Mouse (Mus musculus) olfactory bulb, adult 2 months (tissue): ENCODE measurements at regions not wholly inside any gene's neighbourhood (a gene's known extent, or its start where the extent isn't known, plus 50 kb on each side); places are given as distances from the start of the nearest gene placed in this dataset.

ENCODE experiments used
- H3K27ac ChIP-seq: fragments of 200-500 bp; 2 replicates; pipeline ENCODE4 v1.5.1; 2012; ENCODE audit warnings: low read depth, low read length; ENCODE audit not compliant: insufficient read depth
- H3K4me1 ChIP-seq: fragments of 200-500 bp; 2 replicates; pipeline ENCODE4 v1.6.1; 2012; ENCODE audit warnings: low read length; ENCODE audit not compliant: control insufficient read depth, insufficient read depth
- H3K4me3 ChIP-seq: fragments of 200-500 bp; 2 replicates; pipeline ENCODE4 v1.5.1; 2012; ENCODE audit warnings: mild to moderate bottlenecking, low read depth, low read length, moderate library complexity; ENCODE audit not compliant: insufficient read depth
- CTCF ChIP-seq: fragments of 200-500 bp; IDR thresholded peaks from 2 replicates; pipeline ENCODE4 v1.5.1; 2012; ENCODE audit warnings: low read depth, mild to moderate bottlenecking, low read length, moderate library complexity; ENCODE audit not compliant: insufficient read depth
- POLR2A ChIP-seq: fragments of 200-500 bp; IDR thresholded peaks from 2 replicates; pipeline ENCODE4 v1.6.1; 2012; ENCODE audit warnings: mild to moderate bottlenecking, low read depth, low read length, moderate library complexity; ENCODE audit not compliant: insufficient read depth
- WGBS: fragments of 180-500 bp; shearing (Covaris S2); methylation state at CpG from one replicate; pipeline ENCODE4 v1.1.7; 2018; 5-methylcytosine and 5-hydroxymethylcytosine counted together

DNA sequence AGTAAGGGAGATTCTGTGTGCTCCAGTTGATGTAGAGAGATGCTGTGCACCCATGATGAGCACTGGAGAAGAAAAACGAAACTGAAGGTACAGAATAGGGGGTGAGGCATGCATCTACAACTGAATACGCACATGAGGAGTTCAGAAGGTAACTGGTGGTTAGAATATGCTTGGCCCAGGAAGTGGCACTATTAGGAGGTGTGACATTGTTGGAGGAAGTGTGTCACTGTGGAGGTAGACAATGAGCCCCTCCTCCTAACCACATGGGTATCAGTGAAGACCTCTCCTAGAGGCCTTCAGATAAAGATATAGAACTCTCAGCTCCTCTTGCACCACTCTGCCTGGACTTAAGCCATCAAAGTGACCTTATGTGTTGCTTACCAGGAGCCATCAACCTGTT lies 243.9 kb downstream of the En1 start:
- Histone ChIP-seq H3K27ac (no peak overlapping the region), H3K4me3 (no peak overlapping the region), H3K4me1 (no peaks in the 10 kb centered on the region)
- WGBS: 84% methylated on average over 2 of the region's 2 CpGs
- TF ChIP-seq CTCF: no peak
- TF ChIP-seq POLR2A: no peak

- no peak for TF ChIP-seq POLR2A
- TF ChIP-seq CTCF: no peak
- H3K27ac ChIP-seq: no peak overlapping the region
- no peaks in the 10 kb centered on the region for H3K4me1 ChIP-seq
- no peak overlapping the region for H3K4me3 ChIP-seq
- WGBS: 43% methylated on average over 6 of the region's 6 CpGs
Measured at GRCm38 (mm10) chr1:120851860-120852503, 249.8 kb downstream of the En1 start.

DNA sequence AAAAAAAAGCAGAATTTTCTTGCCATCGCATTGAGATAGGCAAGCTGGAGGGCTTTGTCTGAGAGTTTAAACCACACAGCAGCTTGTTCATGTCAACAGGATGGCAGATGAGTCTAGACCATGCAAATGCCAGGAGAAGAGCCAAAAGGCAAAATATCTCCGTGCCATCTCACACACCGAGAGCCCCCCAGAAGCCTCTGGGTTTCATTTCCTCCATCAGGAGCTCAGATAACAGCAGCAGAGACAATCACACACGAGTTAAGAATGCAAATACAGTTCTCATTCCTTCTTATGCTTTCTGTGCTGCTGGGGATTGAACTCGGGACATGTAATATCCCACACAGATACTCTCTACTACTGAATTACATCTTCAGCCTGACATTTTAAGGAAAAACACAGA lies 255.3 kb downstream of the En1 start:
- WGBS: 80% methylated on average over 5 of the region's 5 CpGs
- H3K27ac ChIP-seq: no peak overlapping the region
- no peak for TF ChIP-seq POLR2A
- no peak for TF ChIP-seq CTCF
- H3K4me3 ChIP-seq: no peak overlapping the region
- no peaks in the 10 kb centered on the region for H3K4me1 ChIP-seq

GRCm38 (mm10) chr1:120859546-120859945 lies 257.3 kb downstream of the En1 start:
- Histone ChIP-seq H3K4me1 (no peaks in the 10 kb centered on the region), H3K27ac (no peak overlapping the region), H3K4me3 (no peak overlapping the region)
- TF ChIP-seq CTCF: no peak
- WGBS: 83% methylated on average over 5 of the region's 5 CpGs

DNA sequence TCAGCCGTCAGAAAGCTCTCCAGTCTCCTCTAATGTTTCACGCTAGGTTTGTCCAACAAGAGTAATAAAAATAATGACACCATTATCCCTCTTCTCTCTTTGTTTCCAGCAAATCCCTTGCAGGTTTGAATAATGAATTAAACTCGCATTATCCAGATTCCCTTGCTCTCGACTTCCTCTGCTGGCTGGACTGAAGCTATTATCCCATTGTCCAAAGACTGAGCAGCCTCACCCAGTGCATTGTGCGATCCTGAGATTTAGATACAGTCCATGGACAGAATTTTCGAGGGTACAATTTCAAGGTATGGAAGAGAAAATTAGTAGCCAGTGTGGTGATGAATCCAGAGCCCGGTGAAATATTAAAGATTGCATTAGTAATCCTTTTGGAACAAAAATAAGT lies 270.3 kb downstream of the En1 start:
- WGBS: 49% methylated on average over 7 of the region's 7 CpGs
- TF ChIP-seq CTCF: no peak
- no peak for TF ChIP-seq POLR2A
- Histone ChIP-seq H3K4me1 (no peaks in the 10 kb centered on the region), H3K27ac (no peak overlapping the region), H3K4me3 (no peak overlapping the region)

DNA sequence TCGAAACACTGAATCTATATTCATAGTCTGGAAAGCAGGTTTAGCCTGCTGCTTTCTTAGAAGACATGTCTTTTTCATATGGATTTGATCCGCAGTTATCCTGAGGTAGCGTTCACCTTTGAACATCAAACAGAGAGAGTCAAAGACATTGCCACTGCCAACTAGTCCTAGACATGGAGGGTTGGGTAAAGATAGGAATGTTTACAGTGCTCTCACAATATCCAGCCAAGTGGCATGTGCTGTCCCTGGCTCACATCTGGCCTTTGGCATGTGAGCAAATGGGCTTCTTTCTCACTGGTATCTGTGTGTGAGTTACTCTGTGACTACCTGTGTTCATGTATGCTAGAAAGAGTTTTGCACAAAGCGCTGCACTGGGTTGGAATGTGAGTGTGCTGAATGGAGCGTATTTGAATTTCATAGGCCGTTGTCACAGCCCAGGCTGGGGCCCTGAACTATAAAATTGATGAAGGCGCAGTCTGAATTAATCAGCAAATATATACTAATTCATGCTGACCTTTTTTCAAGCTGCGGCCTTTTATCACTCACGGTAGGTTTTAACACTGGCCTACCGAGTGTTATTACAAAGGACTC lies 280.8 kb downstream of the En1 start:
- WGBS: 81% methylated on average over 10 of the region's 10 CpGs
- no peak overlapping the region for H3K27ac ChIP-seq

DNA sequence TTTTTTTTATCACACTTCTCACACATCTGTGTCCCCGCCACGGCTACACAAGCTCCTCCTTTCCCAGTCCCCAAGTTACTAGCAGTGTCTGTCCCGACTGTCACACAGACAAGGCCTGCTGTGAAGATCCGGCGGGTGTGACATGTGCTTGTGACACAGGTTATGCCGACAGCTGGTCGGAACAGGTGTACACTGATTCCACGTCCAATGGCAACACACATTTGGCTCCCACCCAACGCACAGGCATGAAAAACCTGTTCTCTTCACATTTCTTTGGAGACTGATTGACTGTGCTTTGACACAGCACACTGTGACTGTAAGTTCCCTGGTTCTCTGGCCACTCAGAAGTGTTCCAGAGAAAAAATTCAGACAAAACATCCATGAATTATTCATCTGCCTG lies 281.4 kb downstream of the En1 start:
- no peak overlapping the region for H3K4me3 ChIP-seq
- H3K4me1 ChIP-seq: no peaks in the 10 kb centered on the region
- H3K27ac ChIP-seq: no peak overlapping the region
- WGBS: 77% methylated on average over 9 of the region's 9 CpGs
- TF ChIP-seq POLR2A: no peak
- no peak for TF ChIP-seq CTCF

More for the DNA sequence above, 280.8 kb downstream of the En1 start:
- Histone ChIP-seq H3K4me1 (no peaks in the 10 kb centered on the region), H3K4me3 (no peak overlapping the region)
- TF ChIP-seq POLR2A (no peak), CTCF (no peak)

- H3K4me1 ChIP-seq: no peaks in the 10 kb centered on the region
- TF ChIP-seq POLR2A: no peak
- no peak for TF ChIP-seq CTCF
- WGBS: 76% methylated on average over 6 of the region's 6 CpGs
- H3K4me3 ChIP-seq: no peak overlapping the region
- no peak overlapping the region for H3K27ac ChIP-seq
Measured at GRCm38 (mm10) chr1:120910801-120911200, 308.6 kb downstream of the En1 start.

DNA sequence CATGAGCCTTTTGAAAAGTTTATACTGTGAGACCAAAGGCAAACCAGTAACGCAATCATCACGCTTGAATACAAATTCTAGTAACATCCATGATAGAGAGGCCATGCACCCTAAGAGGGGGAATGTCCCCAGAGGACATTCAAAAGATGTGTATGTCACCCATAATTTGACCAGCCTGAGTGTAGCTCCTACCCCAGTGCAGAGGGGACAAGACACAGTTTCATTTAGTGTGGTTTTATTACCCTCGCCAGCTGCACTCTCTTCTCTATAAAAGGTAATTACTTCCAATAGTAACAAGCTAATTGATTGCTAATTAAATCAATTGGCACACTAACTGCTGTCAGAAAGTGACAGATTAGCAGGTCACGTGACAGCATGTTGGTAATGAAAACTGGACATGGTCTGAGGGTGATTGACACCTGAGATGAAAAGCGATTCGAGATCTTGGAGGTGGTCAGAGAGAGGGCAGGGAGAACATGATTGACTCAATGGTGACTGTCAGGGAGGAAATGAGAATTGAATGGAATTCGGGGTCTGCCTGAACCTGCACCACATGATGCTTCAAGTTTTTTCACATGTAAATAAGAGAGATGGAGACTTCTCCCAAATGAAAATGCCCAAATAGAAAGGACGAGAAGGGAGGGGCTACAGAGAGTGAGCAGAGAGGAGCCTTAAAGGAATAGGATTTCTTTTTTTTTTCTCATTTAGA lies 309.9 kb downstream of the En1 start:
- Histone ChIP-seq H3K4me1 (no peaks in the 10 kb centered on the region), H3K4me3 (no peak overlapping the region), H3K27ac (no peak overlapping the region)
- WGBS: 38% methylated on average over 8 of the region's 8 CpGs
- TF ChIP-seq POLR2A: no peak
- no peak for TF ChIP-seq CTCF

GRCm38 (mm10) chr1:120921540-120921939 lies 319.3 kb downstream of the En1 start:
- WGBS: 71% methylated on average over 3 of the region's 3 CpGs
- H3K4me3 ChIP-seq: no peak overlapping the region
- no peaks in the 10 kb centered on the region for H3K4me1 ChIP-seq
- H3K27ac ChIP-seq: no peak overlapping the region
- TF ChIP-seq POLR2A: no peak
- no peak for TF ChIP-seq CTCF
